ENCODE assay signal across 18 mouse cellular contexts in the genomic region with DNA sequence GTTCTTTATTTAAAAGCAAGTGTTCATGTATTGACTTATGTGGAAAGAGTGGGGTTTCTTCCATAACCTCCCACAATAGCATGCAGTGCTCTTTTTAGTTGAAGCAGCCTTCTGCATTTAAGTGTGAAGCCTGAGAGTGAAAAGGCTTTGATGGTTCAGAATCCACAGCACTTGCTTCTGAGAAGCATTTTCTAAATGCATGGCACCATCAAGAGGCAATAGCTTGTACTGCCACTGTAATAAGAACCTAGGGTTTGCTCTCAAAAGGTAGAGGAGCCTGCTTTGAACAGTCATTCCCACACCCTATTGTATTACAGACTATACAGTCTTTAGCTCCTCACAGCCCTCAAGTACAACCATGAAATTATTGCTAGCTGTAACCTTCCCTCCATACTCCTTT.
DNase-seq lines count a peak whose midpoint lies in the region; ATAC-seq and TF ChIP-seq lines count a peak whose summit lies in the region.
"Had no signal": no experiment of that assay in that cellular context is flagged by ENCODE, and none has a peak within 500 bp of the region (broad histone marks: within the 10 kb centered on the region; RNA-seq: fewer than 3 reads in every experiment).

No protein-coding gene starts in this region.

- H3K4me1 ChIP-seq in kidney, postnatal 0 days (replicated peaks; ENCODE audit: insufficient read depth, low read length), result no peaks in the 10 kb centered on the region
- H3K4me1 ChIP-seq: forebrain, embryonic 13.5 days; intestine, embryonic 15.5 days; liver, embryonic 13.5 days; midbrain, embryonic 12.5 days; stomach, embryonic 15.5 days had no signal

- H3K36me3 ChIP-seq in kidney, postnatal 0 days (ENCODE audit: insufficient read depth, low read length), result peaks cover 10% of the 10 kb centered on the region; the same call in 1 of the 2 replicates
- H3K36me3 ChIP-seq: G1E; intestine, embryonic 15.5 days; liver, embryonic 13.5 days; midbrain, embryonic 12.5 days; stomach, embryonic 15.5 days had no signal

- no peak overlapping the region for H3K4me3 ChIP-seq in kidney, postnatal 0 days (replicated peaks; ENCODE audit: low read depth, low read length)
- H3K4me3 ChIP-seq: forebrain, embryonic 13.5 days; intestine, embryonic 15.5 days; liver, embryonic 13.5 days; midbrain, embryonic 12.5 days; stomach, embryonic 15.5 days had no signal

- peak; percentile 22 for DNase-seq in CD4-positive, CD25-positive, alpha-beta regulatory T cell, adult 2 months (ENCODE audit: low read depth, low spot score)
- no peak for DNase-seq in kidney, postnatal 0 days (ENCODE audit: low spot score)
- no peak for DNase-seq in kidney, adult 18-20 months
- DNase-seq in right cerebral cortex, adult 2 months (ENCODE audit: low spot score in 2 of 2), result peak; percentile 35 to 38
- no peak for DNase-seq in right cerebral cortex, postnatal 25 days
- no peak for DNase-seq in kidney, adult 9 months
- DNase-seq: adrenal gland, postnatal 25 days; liver, embryonic 13.5 days; lung, postnatal 36 days; thymus, postnatal 4 days had no signal

- no peak overlapping the region for H3K27ac ChIP-seq in kidney, postnatal 0 days
- H3K27ac ChIP-seq: forebrain, embryonic 13.5 days; intestine, embryonic 15.5 days; liver, embryonic 13.5 days; midbrain, embryonic 12.5 days; stomach, embryonic 15.5 days had no signal

- H3K9ac ChIP-seq in kidney, postnatal 0 days (ENCODE audit: low read depth, low read length), result no peak overlapping the region
- H3K9ac ChIP-seq: forebrain, embryonic 13.5 days; intestine, embryonic 15.5 days; liver, embryonic 13.5 days; midbrain, embryonic 12.5 days; stomach, embryonic 15.5 days had no signal

- no peaks in the 10 kb centered on the region for H3K27me3 ChIP-seq in kidney, postnatal 0 days (ENCODE audit: insufficient read depth, low read length)
- H3K27me3 ChIP-seq: forebrain, embryonic 13.5 days; intestine, embryonic 15.5 days; liver, embryonic 13.5 days; midbrain, embryonic 12.5 days; stomach, embryonic 15.5 days had no signal

- no peak overlapping the region for H3K4me2 ChIP-seq in kidney, postnatal 0 days (ENCODE audit: low read length)
- H3K4me2 ChIP-seq: forebrain, embryonic 13.5 days; heart, embryonic 11.5 days; intestine, embryonic 15.5 days; liver, embryonic 13.5 days; midbrain, embryonic 12.5 days; stomach, embryonic 15.5 days had no signal

- H3K9me3 ChIP-seq in kidney, postnatal 0 days (replicated peaks; ENCODE audit: low read length), result no peaks in the 10 kb centered on the region
- H3K9me3 ChIP-seq: forebrain, embryonic 13.5 days; G1E; intestine, embryonic 15.5 days; liver, embryonic 13.5 days; midbrain, embryonic 12.5 days; stomach, embryonic 15.5 days had no signal

- TF ChIP-seq CTCF in kidney, postnatal 0 days (IDR thresholded peaks at IDR 0.05; ENCODE audit: low read depth), result peak; percentile 39

- no peak for ATAC-seq in CD4-positive, CD25-positive, alpha-beta regulatory T cell, adult 4 months
- no peak for ATAC-seq in kidney, postnatal 0 days (replicated peaks; ENCODE audit: low FRiP score, low read depth)
- ATAC-seq in erythroid progenitor cell, adult 5-6 weeks (replicated peaks; ENCODE audit: low FRiP score, poor library complexity, severe bottlenecking), result no peak
- ATAC-seq: forebrain, embryonic 13.5 days; intestine, embryonic 15.5 days had no signal

Comparison
In these comparisons a context has a peak if more than half of its experiments do, and no peak if none do; other contexts are left out.
1. DNase-seq: peak in CD4-positive, CD25-positive, alpha-beta regulatory T cell, adult 2 months (single experiment) and right cerebral cortex, adult 2 months (2 of 2); none in kidney, postnatal 0 days (single experiment), kidney, adult 18-20 months (single experiment), right cerebral cortex, postnatal 25 days (single experiment) and kidney, adult 9 months (single experiment).